Mouse (Mus musculus) ovary, postnatal 14 days (tissue): ENCODE results near the gene Ptprs.

ENCODE experiments used
- DNase-seq: peaks from one replicate; pipeline ENCODE4 v3.0.0; 2022; ENCODE audit warnings: low spot score

The Ptprs gene

DNA sequence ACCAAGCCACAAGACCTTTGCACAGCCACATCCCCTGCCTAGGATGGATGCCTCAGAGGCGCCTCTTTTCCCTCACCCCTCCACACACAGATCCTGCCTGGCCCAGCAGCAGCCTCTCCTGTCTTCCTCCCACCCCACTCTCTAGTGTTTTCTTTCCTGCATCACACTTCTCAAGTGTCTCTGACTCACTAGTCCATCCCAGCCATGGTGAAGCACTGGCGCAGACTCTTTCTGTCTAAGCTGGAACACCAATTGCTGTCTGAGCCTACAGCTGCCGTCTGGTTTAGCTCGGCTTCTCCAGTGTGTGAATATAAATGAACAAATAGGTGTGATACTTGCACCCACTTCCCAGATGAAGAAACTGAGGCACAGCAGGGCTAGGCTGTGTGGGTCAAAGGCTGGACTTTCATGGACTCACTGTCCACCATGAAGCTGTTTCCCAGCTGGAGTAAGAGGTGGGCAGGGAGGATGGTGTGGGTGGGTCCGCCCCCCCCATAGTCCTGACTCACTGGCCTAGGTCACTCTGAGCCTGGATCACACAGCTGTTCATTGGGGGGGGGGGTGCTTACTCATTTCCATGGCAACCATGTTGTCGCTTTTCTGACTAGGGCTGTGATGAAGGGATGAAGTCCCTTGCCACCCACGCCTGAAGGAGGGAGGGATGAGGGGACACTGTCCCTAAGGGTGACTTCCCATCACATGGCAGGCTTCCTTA lies 14.3 kb upstream of the Ptprs start:
- no peak for DNase-seq

DNA sequence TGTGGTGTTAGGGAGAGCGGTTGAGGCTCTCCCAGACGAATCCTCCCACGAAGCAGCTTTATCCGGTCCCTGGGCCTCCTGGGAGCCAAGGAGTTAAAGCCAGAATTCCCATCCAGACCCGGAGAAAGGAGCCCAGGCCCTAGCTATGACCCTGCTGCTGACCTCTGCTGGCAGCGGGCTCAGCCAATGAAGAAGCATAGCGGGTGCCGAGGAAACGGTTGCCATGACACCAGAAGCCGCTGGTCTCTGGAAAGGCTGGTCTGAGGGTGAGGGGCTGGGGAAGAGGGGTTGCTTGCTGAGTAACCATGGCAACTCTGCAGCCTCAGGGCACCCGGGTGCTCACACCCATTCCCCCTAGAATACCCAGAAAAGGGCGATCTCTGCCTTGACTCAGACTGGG lies 11.7 kb upstream of the Ptprs start:
- DNase-seq = no peak

DNA sequence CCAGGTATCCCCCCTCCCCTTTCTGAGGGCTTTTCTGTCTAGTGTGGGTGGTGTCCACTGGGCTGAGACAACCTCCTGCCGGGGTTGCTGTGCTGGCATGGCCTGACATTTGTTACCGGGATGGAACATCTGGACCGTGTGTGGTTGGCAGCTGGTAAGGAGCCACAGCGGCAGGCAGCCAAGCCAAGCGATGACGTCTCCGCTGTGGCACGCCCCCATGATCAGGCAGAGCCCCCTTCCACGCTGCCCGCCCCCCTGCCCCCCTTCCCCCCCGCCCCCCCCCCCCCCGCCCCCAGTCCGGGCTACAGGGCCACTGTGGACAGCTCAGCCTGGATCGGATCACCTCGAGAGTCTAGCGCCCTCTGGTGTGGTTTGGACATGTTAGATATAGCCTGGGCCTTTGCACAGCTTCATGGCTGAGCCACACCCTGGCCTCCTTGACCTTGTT lies 11.2 kb upstream of the Ptprs start:
- DNase-seq = no peak

DNA sequence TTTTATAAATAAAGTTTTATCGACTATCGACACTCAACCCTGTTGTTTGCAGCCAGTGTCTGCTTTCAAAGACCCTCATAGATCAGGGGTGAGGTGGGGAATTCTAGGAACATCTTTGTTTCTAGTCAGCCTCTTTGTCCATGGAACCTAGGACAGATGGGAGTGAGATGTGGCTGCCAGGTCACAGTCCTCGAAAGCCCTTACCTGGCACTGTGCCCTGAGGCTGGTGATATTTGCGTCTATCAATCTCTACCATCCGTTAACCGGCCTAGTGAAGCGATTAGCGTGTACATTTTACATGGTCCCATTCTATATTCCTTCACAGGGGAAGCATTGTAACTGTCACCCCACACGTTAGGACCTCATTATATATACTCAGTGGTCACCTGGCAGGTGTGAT lies 9.6 kb upstream of the Ptprs start:
- no peak for DNase-seq

DNA sequence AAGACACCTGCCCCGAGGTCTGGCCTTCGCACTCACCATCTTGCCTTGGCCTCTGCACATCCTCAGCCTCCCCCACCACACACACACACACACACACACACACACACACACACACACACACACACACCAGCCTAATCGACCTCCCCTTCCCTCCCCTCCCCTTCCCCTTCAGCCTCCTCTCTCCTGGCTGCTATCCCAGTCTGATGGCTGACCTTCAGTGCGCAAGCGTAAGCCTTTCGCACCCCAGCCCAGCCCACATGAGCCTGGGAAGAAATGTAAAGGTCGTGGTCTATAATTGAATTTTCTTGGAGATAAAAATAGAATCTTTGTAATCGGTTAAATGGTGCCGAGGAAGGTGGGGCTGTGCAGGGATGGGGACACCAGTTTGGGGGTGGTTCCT lies 8.8 kb upstream of the Ptprs start:
- no peak for DNase-seq

DNA sequence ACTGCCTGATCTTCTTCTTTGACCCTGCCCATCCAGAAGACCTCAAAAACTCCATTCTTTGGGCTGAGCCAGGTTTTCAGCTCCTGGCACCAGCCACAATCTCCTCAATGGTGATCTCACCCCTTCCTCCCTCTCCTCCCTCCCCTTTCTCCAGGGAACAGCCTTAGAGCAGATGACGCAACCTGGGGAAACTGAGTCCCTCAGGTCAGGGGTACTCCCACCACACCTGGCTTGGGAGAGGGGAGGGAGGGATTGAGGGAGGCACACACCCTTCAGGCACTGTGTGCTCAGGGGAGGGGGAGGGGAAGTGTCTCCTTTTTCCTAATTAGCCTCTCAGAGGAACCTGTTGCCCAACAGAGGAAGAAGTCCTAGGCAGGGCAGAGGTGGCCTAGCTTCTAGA lies 6.4 kb upstream of the Ptprs start:
- no peak for DNase-seq

DNA sequence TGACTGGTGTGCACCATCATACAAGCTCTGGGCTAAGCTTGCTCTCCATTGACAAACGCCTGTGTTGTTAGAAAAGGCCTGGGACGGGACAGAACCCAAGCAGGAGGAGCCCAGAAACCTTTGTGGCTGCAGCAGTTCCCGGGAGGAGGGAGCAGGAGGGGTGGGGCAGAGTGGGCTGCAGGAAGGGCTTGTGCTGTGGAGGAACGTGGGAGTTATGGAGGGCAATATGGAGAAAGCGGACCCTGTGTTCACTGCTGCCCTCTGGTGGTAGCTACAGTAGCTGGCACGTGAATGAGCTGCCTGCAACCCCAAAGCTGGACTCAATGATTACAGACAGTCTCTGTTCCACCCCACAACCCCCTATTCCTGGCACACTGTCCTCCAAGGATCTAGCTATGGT lies 3.1 kb upstream of the Ptprs start:
- DNase-seq = peak; percentile 68

DNA sequence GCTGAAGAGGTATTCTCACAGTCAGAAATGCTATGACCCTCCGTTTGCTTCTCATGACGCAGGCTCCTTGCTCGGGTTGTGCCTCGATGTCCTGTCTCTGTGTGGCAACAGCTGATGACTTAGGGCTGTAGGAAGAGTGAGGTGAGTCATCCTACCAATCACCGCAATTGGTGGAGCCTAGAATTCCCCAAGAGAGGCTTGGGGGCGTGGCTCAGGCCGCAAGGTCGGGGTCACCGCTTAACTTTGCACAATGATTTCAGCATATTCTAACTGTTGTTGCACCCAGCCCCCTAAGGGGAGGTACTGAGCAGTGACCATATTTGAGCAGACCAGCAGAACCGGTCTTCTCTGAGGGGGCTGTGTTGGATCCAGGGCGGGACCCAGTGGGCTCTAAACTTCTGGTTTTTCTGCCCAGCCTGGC lies 1.9 kb upstream of the Ptprs start:
- DNase-seq = no peak

DNA sequence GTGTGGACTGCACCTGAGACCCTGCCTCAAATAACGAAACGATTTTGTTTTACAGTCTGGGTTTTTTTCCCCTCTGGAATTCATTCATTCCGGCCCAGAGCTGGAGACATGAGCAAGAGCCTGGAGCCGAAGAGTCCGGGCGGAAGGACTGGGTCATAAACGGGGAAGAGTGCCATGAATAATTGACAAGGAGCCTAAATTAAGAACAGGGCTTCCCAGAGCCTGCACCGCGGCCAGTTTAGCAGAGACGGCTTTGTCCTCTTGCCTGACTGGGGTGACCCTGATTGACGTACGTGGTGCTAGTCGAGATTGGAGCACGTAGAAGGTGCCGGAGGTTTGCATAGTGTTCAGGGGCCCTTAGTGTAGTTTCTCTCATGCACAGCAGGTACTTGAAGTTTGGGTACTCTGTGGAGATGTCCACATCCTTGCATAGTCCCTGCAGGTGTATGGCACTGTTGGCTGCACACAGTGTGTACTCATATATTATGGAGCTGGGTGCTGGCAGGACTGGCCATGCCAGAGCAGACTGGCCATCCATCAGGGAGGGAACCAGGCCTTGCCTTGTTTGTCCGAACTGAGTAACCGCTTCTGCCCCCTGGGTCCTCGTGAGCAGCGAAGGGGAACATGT lies 1.0 kb upstream of the Ptprs start:
- DNase-seq = no peak

DNA sequence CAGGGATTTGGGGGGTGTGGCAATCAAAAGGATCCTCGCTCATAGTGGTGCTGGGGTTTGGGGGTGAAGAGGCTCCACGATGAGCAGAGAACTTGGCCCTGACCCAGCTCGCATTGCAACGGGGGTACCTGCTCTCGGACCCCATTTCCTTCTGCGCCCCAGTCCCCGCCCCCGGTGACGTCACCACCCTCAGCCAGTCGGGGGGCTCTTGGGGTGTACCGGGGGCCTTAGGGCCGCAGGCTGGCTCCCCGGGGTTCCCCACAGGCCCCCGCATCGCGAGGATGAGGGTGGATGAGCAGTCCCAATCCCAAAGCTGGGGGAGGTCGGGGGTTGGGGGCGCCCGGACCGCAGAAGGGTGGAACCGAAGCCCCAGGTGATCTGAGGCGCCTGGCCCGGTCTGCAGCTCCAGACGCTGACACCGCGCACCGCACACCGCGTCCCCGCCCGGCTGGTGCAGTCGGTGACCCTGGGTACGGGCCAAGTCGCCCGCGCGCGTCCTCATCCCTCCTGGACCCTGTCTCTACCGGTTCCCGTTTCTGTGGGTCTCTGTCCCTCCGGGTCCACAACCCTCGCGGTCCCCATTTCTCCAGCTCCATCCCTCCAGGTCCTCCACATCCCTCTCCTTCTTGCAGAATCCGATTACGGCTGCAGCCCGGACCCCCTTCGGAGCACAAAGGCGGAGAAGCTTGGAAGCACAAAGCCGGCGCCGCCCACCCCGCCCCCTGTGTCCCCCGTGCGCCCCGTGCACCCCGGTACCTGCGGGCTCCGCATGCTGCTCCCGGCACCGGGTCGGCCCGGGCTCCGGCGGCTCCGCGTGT lies 490 bp downstream of the Ptprs start:
- no peak for DNase-seq

DNA sequence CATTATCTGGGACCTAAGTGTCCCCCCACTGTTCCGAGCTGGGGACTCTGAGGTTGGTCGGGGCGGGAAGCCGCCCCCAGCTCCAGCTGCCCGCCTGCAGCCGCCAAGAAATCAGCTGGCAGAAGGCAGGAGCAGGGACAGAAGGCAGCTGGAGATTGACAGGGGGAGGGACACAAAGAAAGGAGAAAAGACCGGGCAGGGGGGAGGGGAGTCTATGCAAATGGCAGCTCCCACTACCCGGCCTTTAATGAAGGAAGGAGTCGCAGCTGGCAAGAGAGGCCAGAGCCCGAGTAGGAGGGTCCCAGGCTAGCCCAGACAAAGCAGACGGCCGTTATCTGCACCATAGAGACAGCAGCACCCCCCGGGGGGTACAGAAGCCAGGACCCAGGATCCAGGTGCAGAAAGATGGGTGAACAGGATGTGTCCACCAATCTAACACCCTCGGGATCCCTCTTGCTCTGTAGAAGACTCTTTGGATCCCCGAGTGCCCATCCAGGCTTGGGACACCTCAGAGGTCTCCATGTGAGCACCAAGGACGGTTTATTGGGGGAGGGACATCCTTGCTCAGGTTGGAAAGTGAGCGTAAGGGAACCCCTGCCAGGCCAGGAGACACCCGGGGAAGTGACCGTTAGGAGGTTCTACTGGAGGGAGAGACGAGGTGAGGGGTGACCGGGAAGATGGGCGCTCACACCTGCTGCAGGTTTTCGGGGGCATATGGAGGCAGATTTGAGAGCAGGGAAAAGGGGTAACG lies 1.3 kb downstream of the Ptprs start:
- DNase-seq = no peak

DNA sequence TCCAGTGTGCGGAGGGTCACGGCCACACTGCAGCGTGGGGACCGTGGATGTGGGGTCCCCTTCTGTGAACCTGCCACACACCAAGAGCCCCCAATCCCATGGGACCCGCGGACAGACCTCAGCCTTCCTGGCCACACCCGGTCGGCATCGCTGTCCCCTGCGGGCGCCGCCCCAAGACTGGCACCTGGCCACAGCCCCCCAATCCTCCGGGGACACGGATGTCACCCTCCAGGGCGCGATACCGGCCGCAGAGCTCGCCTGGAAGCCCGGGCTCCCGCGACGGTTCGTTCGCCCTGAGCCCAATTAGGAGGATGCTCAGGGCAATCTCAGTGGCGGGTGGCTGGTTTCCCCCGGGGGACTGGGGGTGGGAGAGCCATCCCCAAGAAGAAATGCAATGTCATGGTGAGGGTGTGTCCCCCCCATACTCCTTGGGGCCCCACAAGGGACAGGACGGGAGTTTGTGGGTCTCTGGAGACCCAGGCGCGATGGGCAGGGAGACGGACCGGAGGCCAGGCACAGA lies 1.9 kb downstream of the Ptprs start:
- DNase-seq = no peak

DNA sequence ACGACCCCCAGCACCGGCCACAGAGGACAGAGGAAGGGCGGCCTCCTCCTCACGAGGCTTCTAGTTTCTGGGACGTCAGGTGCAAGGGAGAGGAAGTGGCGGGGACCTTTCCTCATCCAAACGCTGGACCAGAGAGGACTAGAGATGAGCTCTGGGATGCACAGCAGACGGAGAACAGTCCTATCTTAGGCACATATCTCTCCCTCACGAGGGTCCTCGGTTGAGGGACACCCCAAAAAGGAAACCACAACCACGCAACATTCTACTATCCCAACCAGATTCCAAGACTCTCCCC lies 2.7 kb downstream of the Ptprs start:
- no peak for DNase-seq

DNA sequence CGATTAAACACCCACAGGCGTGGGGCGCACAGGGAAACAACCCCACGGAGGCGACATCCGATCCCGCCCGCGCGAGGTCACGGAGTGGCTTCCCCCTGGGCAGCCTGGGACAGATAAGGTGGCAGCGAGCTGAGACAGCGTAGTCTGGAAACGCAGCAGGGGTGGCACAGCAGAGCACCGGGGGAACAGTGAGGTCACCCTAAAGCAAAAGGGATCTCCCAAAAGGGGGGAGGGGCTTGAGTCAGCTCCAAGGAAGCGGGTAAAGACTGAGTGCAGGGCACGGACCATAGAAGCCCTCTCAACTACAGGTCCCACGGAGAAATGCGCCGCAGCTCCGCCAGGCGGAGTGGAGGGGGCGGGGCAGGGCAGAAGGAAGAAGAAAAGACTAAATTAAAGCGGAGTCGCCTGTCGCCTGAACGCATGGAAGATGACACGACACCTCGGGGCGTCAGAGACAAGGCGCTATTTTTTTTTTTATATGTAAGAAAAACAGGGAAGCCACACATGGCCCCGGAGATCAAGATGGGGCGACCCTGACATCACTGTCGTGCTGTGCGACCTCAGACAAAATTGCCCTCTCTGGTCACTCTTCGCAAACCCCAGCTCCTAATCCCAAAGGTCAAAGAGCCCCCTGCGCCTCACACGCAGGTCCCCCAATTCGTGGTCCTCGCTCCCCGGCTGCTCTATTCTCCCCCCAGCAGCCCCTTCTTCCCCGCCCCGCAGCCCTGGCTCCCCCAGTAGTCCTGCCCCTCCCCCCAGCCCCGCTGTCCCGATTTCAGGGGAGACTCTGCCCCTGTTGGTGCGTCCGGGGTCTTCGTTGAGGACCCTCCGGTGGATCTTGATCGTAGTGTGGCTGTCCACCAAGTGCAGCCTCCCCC lies 3.3 kb downstream of the Ptprs start:
- no peak for DNase-seq

DNA sequence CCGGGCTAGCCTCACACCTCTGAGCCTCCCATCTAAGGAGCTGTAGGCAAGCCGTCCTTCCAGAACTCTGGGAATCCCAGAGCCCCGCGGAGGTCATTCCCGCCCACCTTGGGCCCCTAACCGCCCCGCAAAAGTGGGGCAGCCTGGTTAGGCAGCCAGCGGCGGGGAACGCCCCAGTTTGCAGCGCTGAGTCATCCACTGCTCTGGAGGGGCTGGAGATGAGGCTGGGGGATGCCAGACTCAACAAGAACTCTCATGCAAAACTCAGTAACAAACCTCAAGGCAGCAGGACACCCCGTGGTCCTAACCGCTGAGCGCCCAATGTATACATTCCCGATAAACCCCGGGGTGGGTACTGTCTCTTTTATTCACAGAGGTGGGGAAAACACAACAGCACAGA lies 4.2 kb downstream of the Ptprs start:
- DNase-seq = no peak

DNA sequence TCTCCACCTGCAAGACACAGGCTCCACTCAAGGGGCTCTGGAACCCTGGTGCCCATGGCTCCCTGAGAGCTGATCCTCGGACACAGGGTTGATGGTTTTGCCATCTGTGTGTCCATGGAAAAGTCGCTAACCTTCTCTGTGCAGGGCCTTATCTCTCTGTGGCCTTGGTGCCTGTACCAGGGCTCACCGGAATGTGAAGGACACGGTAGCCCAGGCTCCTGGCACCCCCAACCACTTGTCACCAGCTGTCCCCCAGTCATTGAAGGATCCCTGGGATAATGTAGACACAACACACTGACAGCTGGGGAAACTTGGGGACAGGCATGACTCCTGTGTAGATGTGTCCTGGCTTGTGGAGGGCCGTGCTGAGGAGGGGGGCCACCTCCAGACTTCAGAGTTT lies 5.1 kb downstream of the Ptprs start:
- DNase-seq = no peak

DNA sequence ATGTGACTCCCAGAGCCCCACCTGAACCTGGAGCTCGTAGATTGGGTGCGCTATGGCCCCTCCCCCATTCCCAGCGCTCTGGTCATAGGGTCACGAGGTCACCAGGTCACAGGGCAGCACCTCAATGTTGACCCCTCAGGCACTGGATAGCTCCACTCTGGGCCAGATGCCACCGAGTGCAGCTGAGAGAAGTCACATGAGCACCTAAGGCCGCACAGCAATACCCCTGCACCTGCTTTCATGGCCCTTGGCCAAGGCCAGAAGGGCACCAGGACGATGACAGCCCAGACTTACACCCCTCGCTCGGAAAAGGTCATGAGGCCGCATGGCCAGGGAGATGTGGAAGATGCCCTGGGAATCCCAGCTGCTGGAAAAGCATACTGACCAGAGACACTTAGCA lies 5.7 kb downstream of the Ptprs start:
- DNase-seq = no peak

DNA sequence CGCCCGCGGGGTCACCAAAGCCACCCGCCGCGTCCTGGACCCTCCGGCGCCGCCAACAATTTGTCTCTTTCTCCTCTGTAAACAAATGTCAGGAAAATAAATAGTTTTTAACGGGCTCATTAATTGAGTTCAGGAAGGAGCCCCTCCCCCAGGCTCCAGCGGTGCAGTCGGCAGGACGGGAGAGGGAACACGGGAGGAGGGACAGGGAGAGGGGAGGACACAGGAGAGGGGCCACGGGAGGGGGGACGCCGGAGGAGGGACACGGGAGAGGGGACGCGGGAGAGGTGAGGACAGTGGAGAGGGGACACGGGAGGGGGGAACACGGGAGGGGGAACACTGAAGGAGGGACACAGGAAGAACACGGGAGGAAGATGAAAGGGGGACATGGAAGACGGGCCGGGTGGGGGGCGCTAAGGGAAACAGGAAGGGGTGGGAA lies 6.3 kb downstream of the Ptprs start:
- DNase-seq = no peak

DNA sequence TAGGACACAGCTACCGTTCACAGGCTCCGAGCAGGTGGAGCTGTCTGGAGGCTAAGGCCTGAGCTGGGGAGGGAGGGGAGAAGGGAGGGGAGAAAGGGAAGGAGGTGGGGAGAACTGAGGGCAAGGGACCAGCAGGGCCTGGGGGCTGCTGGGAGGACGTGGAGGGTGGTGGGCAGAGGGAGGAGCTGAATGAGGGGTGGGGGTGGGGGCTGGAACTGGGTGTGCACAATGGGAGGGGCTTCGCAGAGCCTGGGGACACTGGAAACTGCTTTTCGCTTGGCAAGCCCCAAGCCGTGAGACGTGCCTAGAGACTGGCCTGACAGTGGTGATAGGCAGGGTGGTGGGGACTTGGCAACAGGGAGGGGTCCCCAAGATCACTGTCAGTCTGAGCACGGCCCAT lies 7.0 kb downstream of the Ptprs start:
- no peak for DNase-seq

DNA sequence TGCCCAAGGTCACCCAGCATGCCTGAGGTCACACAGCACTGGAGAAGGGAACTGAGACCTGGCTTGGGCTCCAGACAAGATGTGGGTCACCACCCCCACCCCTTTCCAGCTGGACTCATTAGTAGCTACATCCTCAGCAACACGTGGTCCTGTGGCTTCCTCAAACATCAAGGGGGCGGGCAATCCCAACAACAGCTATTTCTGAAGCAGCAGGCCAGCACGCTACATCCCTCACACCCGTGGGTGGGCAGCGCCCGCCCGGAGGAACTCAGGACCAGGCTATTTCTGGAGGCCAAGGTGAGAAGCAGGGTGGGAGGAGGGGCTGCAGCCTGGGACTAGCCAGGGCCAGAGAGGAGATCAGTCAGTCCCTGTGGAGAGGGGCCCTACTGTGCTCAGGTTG lies 7.4 kb downstream of the Ptprs start:
- DNase-seq = no peak

DNA sequence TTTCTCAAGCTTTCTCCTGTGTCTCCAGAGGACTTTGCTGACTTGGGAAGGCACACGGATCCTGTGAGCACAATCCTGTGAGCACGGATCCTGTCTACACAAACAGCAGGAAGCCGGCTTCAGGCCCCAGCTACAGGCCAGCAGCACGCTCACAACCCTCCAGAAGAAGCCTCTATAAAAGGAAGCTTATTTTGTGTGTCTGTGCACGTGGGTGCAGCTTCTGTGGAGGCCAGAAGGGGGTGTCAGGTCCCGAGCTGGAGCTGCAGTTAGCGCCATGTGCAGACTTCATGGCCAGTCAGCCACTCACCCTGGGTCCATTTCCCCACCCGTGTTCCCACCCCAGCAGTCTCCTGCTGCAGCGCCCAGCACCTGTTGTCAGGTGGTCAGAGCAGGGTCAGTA lies 7.9 kb downstream of the Ptprs start:
- no peak for DNase-seq
